Mouse (Mus musculus): ENCODE data around the gene Erlec1. TPM values are rescaled to one million over a fixed set of nuclear protein-coding genes. Genes with fewer than 3 reads are reported as not detected.

Gene Erlec1
- polyA plus RNA-seq, 1 experiment: 52.9 TPM

DNA sequence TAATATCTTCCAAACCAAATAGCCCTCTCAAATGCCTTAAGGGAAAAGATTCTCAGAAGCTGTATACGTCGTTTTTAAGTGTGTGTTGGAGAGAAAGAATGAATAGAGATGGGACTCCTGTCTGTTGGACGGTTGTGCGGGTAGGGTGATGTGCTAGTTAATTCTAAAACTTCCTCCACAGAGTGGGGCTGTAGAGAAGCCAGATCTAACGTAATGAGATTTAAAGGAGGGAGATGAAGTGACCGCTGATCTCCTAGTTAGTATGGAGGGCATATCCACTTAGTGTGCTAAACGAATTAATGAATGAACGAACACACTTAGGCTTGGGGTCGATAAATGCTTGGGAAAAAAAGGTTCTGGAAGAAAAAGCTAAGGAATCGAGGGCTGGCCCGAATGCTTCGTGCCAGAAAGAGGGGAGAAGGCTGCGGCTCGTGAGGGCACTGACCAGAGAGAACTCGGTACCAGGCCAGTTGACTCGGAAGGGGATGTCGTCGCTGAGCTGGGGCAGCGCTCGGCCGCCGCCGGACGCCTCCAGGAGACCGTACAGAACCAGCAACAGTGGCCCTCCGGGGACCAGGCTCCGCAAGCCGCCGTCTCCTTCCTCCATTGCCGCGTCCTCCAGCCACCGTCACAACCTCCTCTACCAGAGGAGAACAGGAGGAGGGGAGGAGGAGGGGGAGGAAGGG lies 523 bp downstream of the Erlec1 start:
- Histone ChIP-seq H3K4me1 (ENCODE audit: control insufficient read depth, insufficient read depth, low read length) (peaks cover 4% of the 10 kb centered on the region; the same call in 1 of the 2 replicates), H3K4me3 (ENCODE audit: insufficient read depth, low read length) (peak overlapping the region; percentile 92), H3K27ac (ENCODE audit: insufficient read depth, low read depth, low read length) (peak overlapping the region; percentile 50)
- TF ChIP-seq CTCF (IDR thresholded peaks at IDR 0.05; ENCODE audit: low read depth, low read length): no peak
- no peak for TF ChIP-seq POLR2A (IDR thresholded peaks at IDR 0.05; ENCODE audit: borderline replicate concordance, low read depth, low read length)

DNA sequence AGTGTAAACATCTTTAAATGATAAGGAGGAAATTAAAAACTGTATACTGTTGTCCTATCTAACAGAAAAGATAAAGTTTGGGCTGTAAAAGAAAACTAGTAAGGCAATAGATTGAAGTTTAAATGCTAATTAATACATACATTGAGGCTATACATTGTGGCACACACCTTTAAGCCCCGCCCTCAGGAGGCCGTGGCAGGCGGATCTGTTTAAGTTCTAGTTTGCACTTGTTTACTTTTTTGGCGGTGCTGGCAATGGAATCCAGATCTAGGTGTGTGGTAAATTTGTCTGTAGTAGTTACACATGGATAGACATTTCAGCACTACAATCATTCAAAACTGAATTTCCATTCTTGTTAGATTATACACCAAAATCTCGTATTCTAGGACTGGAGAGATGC lies 1.3 kb downstream of the Erlec1 start:
- peaks cover 4% of the 10 kb centered on the region; the same call in 1 of the 2 replicates for H3K4me1 ChIP-seq (ENCODE audit: control insufficient read depth, insufficient read depth, low read length)
- no peak overlapping the region for H3K27ac ChIP-seq (ENCODE audit: insufficient read depth, low read depth, low read length)
- TF ChIP-seq CTCF (IDR thresholded peaks at IDR 0.05; ENCODE audit: low read depth, low read length): no peak
- TF ChIP-seq POLR2A (IDR thresholded peaks at IDR 0.05; ENCODE audit: borderline replicate concordance, low read depth, low read length): no peak
- peak overlapping the region; percentile 92; the same call in 1 of the 2 replicates for H3K4me3 ChIP-seq (ENCODE audit: insufficient read depth, low read length)

DNA sequence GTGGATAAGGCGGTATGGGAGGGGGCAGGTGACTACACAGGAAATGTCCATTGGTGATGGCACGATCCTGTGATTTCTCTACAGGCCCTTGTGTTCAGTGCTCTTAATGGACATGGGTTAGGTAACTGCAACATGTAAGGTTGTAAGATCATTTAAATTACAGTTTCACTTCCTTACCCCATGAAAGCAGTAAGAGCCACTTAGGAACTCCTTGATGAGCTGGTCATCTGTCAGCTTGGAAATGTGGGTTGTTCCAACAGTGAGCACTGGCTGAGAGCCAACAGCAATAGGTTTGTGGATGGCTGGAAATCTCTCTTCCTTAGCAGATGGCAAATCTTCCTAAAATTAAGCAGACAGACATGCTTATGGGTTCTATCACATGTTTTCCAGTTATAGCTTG lies 10.6 kb downstream of the Erlec1 start:
- H3K27ac ChIP-seq (ENCODE audit: insufficient read depth, low read depth, low read length): no peak overlapping the region
- no peak overlapping the region for H3K4me3 ChIP-seq (ENCODE audit: insufficient read depth, low read length)
- no peaks in the 10 kb centered on the region for H3K4me1 ChIP-seq (ENCODE audit: control insufficient read depth, insufficient read depth, low read length)
- TF ChIP-seq POLR2A (IDR thresholded peaks at IDR 0.05; ENCODE audit: borderline replicate concordance, low read depth, low read length) (no peak), CTCF (IDR thresholded peaks at IDR 0.05; ENCODE audit: low read depth, low read length) (no peak)

DNA sequence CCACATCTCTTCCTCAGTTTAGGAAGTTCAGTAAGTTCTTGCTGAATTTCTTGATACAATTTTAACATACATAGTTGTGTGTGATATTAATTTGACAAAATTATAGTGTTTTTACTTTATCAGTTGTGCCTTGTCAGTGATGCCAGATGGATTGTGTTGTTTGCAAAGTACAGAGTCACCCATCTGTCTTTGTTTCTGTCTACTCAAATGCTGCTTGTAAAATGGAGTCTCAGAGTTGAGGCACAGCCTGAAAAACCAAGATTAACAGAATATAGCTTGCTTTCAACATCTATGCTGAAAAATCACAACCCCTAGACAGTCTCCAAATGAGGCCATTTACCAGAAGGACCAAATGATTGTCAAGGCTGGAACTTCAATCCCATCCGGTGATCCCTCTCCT lies 25.6 kb downstream of the Erlec1 start:
- H3K27ac ChIP-seq (ENCODE audit: insufficient read depth, low read depth, low read length): no peak overlapping the region
- no peak overlapping the region for H3K4me3 ChIP-seq (ENCODE audit: insufficient read depth, low read length)
- TF ChIP-seq CTCF (IDR thresholded peaks at IDR 0.05; ENCODE audit: low read depth, low read length): no peak
- no peak for TF ChIP-seq POLR2A (IDR thresholded peaks at IDR 0.05; ENCODE audit: borderline replicate concordance, low read depth, low read length)
- no peaks in the 10 kb centered on the region for H3K4me1 ChIP-seq (ENCODE audit: control insufficient read depth, insufficient read depth, low read length)

DNA sequence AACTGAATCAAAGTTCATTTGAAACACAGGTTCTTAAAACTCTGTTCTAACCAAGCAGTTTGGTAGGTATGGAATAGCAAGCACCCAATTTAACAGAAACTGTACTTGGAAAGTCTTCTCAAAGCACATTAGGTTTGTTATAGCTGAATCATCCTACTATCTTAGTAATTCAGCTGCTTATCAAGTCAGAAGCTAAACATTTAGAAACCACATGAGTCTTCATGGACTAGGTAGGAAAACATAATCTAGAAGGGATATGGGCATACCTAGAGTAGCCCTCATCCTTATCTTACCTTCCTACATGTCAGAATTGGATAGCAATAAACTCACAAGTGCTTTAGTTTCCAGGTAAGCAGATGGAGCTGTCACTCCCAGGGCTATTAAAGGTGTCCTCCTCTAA lies 26.1 kb downstream of the Erlec1 start:
- Histone ChIP-seq H3K4me1 (ENCODE audit: control insufficient read depth, insufficient read depth, low read length) (no peaks in the 10 kb centered on the region), H3K4me3 (ENCODE audit: insufficient read depth, low read length) (no peak overlapping the region), H3K27ac (ENCODE audit: insufficient read depth, low read depth, low read length) (no peak overlapping the region)
- TF ChIP-seq CTCF (IDR thresholded peaks at IDR 0.05; ENCODE audit: low read depth, low read length) (no peak), POLR2A (IDR thresholded peaks at IDR 0.05; ENCODE audit: borderline replicate concordance, low read depth, low read length) (no peak)

DNA sequence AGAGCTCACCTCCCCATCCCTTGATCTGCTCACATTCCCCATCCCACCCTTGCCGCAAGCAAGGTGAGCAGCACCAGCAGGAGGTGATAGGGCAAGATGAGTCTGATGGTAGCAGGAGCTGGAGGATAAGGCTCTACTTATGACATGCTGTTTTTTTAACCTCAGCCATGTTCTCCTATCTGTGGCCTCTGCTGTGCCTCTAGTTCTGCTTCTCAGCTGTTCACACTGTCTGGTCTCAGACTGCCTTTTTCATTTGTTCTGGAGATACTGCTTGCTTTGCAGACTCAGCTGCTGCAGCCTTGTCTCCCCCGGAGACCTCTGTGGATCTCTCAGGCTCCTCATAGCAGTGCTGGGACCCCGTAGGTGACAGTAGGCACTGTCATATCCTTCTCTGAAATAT lies 30.9 kb downstream of the Erlec1 start:
- H3K27ac ChIP-seq (ENCODE audit: insufficient read depth, low read depth, low read length): no peak overlapping the region
- no peaks in the 10 kb centered on the region for H3K4me1 ChIP-seq (ENCODE audit: control insufficient read depth, insufficient read depth, low read length)
- TF ChIP-seq CTCF (IDR thresholded peaks at IDR 0.05; ENCODE audit: low read depth, low read length) (no peak), POLR2A (IDR thresholded peaks at IDR 0.05; ENCODE audit: borderline replicate concordance, low read depth, low read length) (no peak)
- H3K4me3 ChIP-seq (ENCODE audit: insufficient read depth, low read length): no peak overlapping the region

DNA sequence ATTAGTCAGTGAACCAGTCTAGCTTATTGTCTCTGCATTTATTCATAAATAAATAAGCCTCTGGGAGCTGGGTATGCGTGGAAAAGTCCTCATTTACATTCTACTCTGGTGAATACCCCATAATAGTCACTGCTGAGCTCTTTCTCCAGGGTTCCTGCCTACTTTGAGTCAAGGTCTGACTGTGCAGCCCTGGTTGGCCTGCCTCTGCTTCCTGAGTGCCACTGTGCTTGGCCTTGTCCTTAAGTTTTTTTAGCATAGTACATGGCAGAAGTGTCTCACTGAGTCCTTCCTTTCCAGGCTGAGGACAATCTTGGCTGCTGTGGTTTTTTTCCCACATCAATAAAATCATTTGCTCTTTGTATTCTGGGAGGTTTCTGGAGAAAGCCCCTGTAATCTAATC lies 33.5 kb downstream of the Erlec1 start:
- no peaks in the 10 kb centered on the region for H3K4me1 ChIP-seq (ENCODE audit: control insufficient read depth, insufficient read depth, low read length)
- no peak overlapping the region for H3K4me3 ChIP-seq (ENCODE audit: insufficient read depth, low read length)
- TF ChIP-seq POLR2A (IDR thresholded peaks at IDR 0.05; ENCODE audit: borderline replicate concordance, low read depth, low read length) (no peak), CTCF (IDR thresholded peaks at IDR 0.05; ENCODE audit: low read depth, low read length) (no peak)
- H3K27ac ChIP-seq (ENCODE audit: insufficient read depth, low read depth, low read length): no peak overlapping the region

DNA sequence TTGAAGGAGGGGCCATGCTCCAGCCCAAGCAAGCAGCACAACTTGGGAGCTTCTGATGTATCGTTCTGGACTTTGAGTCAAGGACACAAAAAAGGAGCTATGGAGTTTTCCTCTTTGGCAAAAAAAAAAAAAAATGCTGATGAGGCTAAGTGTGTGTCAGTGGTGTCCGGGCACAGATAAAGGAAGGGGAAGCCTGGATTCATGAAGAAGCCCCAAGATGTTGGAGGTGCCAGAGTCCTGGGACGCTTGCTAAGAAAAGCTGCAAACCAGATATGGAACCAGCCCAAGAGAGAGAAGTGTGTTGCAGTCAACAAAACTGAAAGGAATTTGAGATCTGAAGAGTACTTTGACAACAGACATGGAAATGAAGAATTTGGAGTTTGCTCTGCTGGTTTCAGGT lies 41.8 kb downstream of the Erlec1 start:
- Histone ChIP-seq H3K4me3 (ENCODE audit: insufficient read depth, low read length) (no peak overlapping the region), H3K27ac (ENCODE audit: insufficient read depth, low read depth, low read length) (no peak overlapping the region), H3K4me1 (ENCODE audit: control insufficient read depth, insufficient read depth, low read length) (no peaks in the 10 kb centered on the region)
- no peak for TF ChIP-seq CTCF (IDR thresholded peaks at IDR 0.05; ENCODE audit: low read depth, low read length)
- TF ChIP-seq POLR2A (IDR thresholded peaks at IDR 0.05; ENCODE audit: borderline replicate concordance, low read depth, low read length): no peak

DNA sequence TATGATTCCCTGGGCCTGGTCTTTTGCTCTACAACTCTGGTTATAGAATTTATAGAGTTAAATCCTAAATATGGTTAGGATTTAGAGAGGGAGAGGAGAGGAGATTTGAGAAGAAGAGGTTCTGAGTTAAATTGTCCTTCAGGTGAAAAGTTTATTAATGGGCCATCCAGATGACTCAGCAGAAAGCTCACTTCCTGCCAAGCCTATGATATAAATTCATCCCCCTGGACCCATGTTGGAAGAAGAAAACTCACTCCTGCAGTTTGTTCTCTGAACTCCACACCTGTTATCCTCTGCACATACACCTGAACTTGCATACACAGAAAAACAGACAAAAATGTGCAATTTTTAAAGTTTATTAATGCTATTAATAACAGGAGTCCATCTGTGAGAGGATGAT lies 54.8 kb downstream of the Erlec1 start:
- Histone ChIP-seq H3K4me1 (ENCODE audit: control insufficient read depth, insufficient read depth, low read length) (peaks cover 14% of the 10 kb centered on the region), H3K27ac (ENCODE audit: insufficient read depth, low read depth, low read length) (no peak overlapping the region), H3K4me3 (ENCODE audit: insufficient read depth, low read length) (no peak overlapping the region)
- TF ChIP-seq POLR2A (IDR thresholded peaks at IDR 0.05; ENCODE audit: borderline replicate concordance, low read depth, low read length) (no peak), CTCF (IDR thresholded peaks at IDR 0.05; ENCODE audit: low read depth, low read length) (no peak)

DNA sequence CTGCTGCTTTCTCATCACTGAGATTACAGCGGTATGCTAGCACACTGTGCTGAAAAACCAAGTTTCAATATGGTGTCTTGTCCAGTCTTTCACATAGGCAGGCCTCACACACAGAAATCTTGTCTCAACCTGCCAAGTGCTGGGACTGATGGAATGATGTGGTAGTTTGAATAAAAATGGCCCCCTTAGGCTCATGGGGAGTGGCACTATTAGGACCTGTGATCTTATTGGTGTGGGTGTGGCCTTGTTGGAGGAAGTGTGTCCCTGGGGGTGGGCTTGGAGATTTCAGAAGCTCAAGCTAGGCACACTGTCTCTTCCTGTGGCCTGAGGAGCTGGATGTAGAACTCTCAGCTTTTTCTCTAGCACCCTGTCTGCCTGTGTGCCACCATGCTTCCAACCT lies 57.9 kb downstream of the Erlec1 start:
- H3K27ac ChIP-seq (ENCODE audit: insufficient read depth, low read depth, low read length): no peak overlapping the region
- H3K4me3 ChIP-seq (ENCODE audit: insufficient read depth, low read length): no peak overlapping the region
- TF ChIP-seq CTCF (IDR thresholded peaks at IDR 0.05; ENCODE audit: low read depth, low read length): no peak
- TF ChIP-seq POLR2A (IDR thresholded peaks at IDR 0.05; ENCODE audit: borderline replicate concordance, low read depth, low read length): no peak
- peaks cover 14% of the 10 kb centered on the region for H3K4me1 ChIP-seq (ENCODE audit: control insufficient read depth, insufficient read depth, low read length)

Data from bone marrow macrophage, adult 2 months (primary cell).